Mouse (Mus musculus) gastrocnemius, postnatal 25 days (tissue): ENCODE data around the gene Gm21708. TPM values are rescaled to one million over a fixed set of nuclear protein-coding genes. Genes with fewer than 3 reads are reported as not detected.
"Not testable (repeated sequence)": the region's sequence is repeated elsewhere in the genome, so short reads cannot be mapped to it uniquely, and the experiment has no call there.

Source experiments
- DNase-seq: peaks from one replicate; pipeline ENCODE4 v3.0.0; 2022
- long read RNA-seq, 2 experiments: library from polyadenylated mRNA; stranded (forward); transcript quantifications; one replicate each; pipeline ENCODE4 v2.0.0; 2021
- total RNA-seq, 2 experiments: library from RNA; stranded (reverse); gene quantifications; 1 replicate in 1 of 2; 2 replicates in 1 of 2; pipeline ENCODE4 v1.2.3; 2021

The Gm21708 gene
- total RNA-seq: not detected
- long read RNA-seq, experiment 1: 0 reads
- long read RNA-seq, experiment 2: 0 reads

GRCm38 (mm10) chrY:3410067-3410466 lies at the start of gene Gm21708, which contains the start of gene Gm21704:
Gm21708 (minus strand) TSS chrY:3410167.
Gm21704 (minus strand) TSS chrY:3410167.
- DNase-seq: not testable (repeated sequence)

Other genes starting within 250 kb of the Gm21708 start
- gene Gm21677, start 103.7 kb downstream of the Gm21708 start, total RNA-seq: not detected
- gene Gm21693, start 64.8 kb downstream of the Gm21708 start, total RNA-seq: not detected
- gene Gm21704, start within 50 bp of the Gm21708 start, total RNA-seq: not detected